26 mouse cellular contexts compared by ENCODE assay signal in the genomic region with DNA sequence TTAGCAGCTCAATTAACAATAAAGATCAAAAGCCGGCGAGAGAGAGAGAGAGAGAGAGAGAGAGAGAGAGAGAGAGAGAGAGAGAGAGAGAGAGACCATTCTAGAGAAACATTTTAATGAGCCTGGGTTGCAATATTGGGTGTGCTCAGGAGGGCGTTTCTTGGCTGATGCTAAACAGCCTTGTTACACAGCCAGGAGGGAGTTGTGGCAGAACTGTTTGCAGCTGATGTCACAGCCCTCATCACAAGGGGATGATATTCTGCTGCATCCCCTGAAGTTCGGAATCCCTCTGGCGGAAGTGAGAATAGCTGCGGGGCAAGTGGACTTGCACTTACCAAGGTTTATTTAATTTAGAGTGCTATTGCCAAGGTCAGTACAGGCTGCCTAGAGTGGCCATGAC.
DNase-seq lines count a peak whose midpoint lies in the region; ATAC-seq lines count a peak whose summit lies in the region.
"Had no signal": no experiment of that assay in that cellular context is flagged by ENCODE, and none has a peak within 500 bp of the region (broad histone marks: within the 10 kb centered on the region; RNA-seq: fewer than 3 reads in every experiment).

No protein-coding gene starts in this region.

- no peak overlapping the region for H3K27ac ChIP-seq in forebrain, embryonic 14.5 days (ENCODE audit: low read depth, low read length)
- no peak overlapping the region for H3K27ac ChIP-seq in forebrain, embryonic 10.5 days
- no peak overlapping the region for H3K27ac ChIP-seq in hindbrain, embryonic 14.5 days
- H3K27ac ChIP-seq in hindbrain, embryonic 11.5 days (ENCODE audit: low read depth, low read length), result no peak overlapping the region
- H3K27ac ChIP-seq: embryonic facial prominence, embryonic 12.5 days; embryonic facial prominence, embryonic 15.5 days; forebrain, embryonic 12.5 days; hindbrain, embryonic 13.5 days; hindbrain, postnatal 0 days had no signal

- ATAC-seq in forebrain, embryonic 14.5 days, result no peak
- no peak for ATAC-seq in hindbrain, embryonic 14.5 days (ENCODE audit: low FRiP score)
- no peak for ATAC-seq in hindbrain, embryonic 11.5 days (ENCODE audit: low FRiP score)
- ATAC-seq: forebrain, embryonic 16.5 days; hindbrain, postnatal 0 days; inflammation-experienced regulatory T-cells, adult 6 months; intestine, embryonic 16.5 days had no signal

- H3K27me3 ChIP-seq in forebrain, embryonic 14.5 days (replicated peaks; ENCODE audit: control insufficient read depth, insufficient read depth, low read length), result no peaks in the 10 kb centered on the region
- no peaks in the 10 kb centered on the region for H3K27me3 ChIP-seq in forebrain, embryonic 10.5 days (ENCODE audit: poor library complexity, severe bottlenecking)
- no peaks in the 10 kb centered on the region for H3K27me3 ChIP-seq in hindbrain, embryonic 14.5 days (ENCODE audit: control insufficient read depth, insufficient read depth, low read length)
- H3K27me3 ChIP-seq in hindbrain, embryonic 11.5 days (ENCODE audit: control insufficient read depth, insufficient read depth, low read length), result no peaks in the 10 kb centered on the region
- H3K27me3 ChIP-seq: embryonic facial prominence, embryonic 12.5 days; embryonic facial prominence, embryonic 15.5 days; forebrain, embryonic 12.5 days; hindbrain, embryonic 13.5 days had no signal

- WGBS in forebrain, embryonic 14.5 days, result 78% methylated on average over 5 of the region's 6 CpGs
- 93% methylated on average over 6 of the region's 6 CpGs for WGBS in forebrain, embryonic 10.5 days
- WGBS in hindbrain, embryonic 14.5 days, result 88% methylated on average over 6 of the region's 6 CpGs
- WGBS in hindbrain, embryonic 11.5 days, result 98% methylated on average over 6 of the region's 6 CpGs

- no peaks in the 10 kb centered on the region for H3K36me3 ChIP-seq in forebrain, embryonic 14.5 days (ENCODE audit: control insufficient read depth, insufficient read depth, low read length)
- no peaks in the 10 kb centered on the region for H3K36me3 ChIP-seq in forebrain, embryonic 10.5 days (replicated peaks)
- no peaks in the 10 kb centered on the region for H3K36me3 ChIP-seq in hindbrain, embryonic 14.5 days (replicated peaks; ENCODE audit: control insufficient read depth, insufficient read depth)
- H3K36me3 ChIP-seq in hindbrain, embryonic 11.5 days (ENCODE audit: control insufficient read depth, insufficient read depth, low read length), result no peaks in the 10 kb centered on the region
- H3K36me3 ChIP-seq: embryonic facial prominence, embryonic 12.5 days; embryonic facial prominence, embryonic 15.5 days; forebrain, embryonic 12.5 days; hindbrain, embryonic 13.5 days had no signal

- no peak overlapping the region for H3K9ac ChIP-seq in forebrain, embryonic 14.5 days (ENCODE audit: low read length)
- H3K9ac ChIP-seq in hindbrain, embryonic 14.5 days, result no peak overlapping the region
- no peak overlapping the region for H3K9ac ChIP-seq in hindbrain, embryonic 11.5 days (ENCODE audit: low read depth, low read length)
- H3K9ac ChIP-seq: embryonic facial prominence, embryonic 12.5 days; embryonic facial prominence, embryonic 15.5 days; forebrain, embryonic 12.5 days; hindbrain, embryonic 13.5 days had no signal

- peak; percentile 44 for DNase-seq in forebrain, embryonic 14.5 days (ENCODE audit: low spot score)
- no peak for DNase-seq in forebrain, embryonic 10.5 days (ENCODE audit: extremely low spot score, low spot score)
- peak; percentile 3 for DNase-seq in hindbrain, embryonic 14.5 days (ENCODE audit: low spot score)
- no peak for DNase-seq in hindbrain, embryonic 11.5 days (ENCODE audit: low spot score)
- peak; percentile 8 to 9 for DNase-seq in urinary bladder, postnatal 36 days (ENCODE audit: low spot score in 2 of 2)
- no peak for DNase-seq in urinary bladder, adult 18-20 months (ENCODE audit: low spot score in 2 of 2)
- DNase-seq in skeletal muscle tissue, adult 2 months (ENCODE audit: low read depth, low spot score), result peak; percentile 39
- no peak for DNase-seq in kidney, postnatal 4 days
- DNase-seq: adrenal gland, postnatal 25 days; B cell, adult 2 months; cerebellum, adult 2 months; cerebellum, adult 9-11 months; cerebellum, postnatal 25 days; gastrocnemius, postnatal 10 days; gastrocnemius, postnatal 36 days; heart, adult 11 months; kidney, adult 18-20 months had no signal

- H3K4me2 ChIP-seq in forebrain, embryonic 14.5 days (ENCODE audit: low read length), result no peak overlapping the region
- no peak overlapping the region for H3K4me2 ChIP-seq in hindbrain, embryonic 14.5 days (replicated peaks)
- H3K4me2 ChIP-seq in hindbrain, embryonic 11.5 days (replicated peaks; ENCODE audit: low read depth, low read length), result no peak overlapping the region
- H3K4me2 ChIP-seq: embryonic facial prominence, embryonic 12.5 days; embryonic facial prominence, embryonic 15.5 days; forebrain, embryonic 12.5 days; heart, embryonic 11.5 days; hindbrain, embryonic 13.5 days had no signal

- no peaks in the 10 kb centered on the region for H3K9me3 ChIP-seq in forebrain, embryonic 14.5 days (replicated peaks; ENCODE audit: control insufficient read depth, low read length)
- peaks cover 4% of the 10 kb centered on the region; the same call in 1 of the 2 replicates for H3K9me3 ChIP-seq in forebrain, embryonic 10.5 days
- no peaks in the 10 kb centered on the region for H3K9me3 ChIP-seq in hindbrain, embryonic 14.5 days (ENCODE audit: control insufficient read depth, low read length)
- H3K9me3 ChIP-seq in hindbrain, embryonic 11.5 days (ENCODE audit: control insufficient read depth, low read length), result no peaks in the 10 kb centered on the region
- H3K9me3 ChIP-seq: embryonic facial prominence, embryonic 12.5 days; embryonic facial prominence, embryonic 15.5 days; forebrain, embryonic 12.5 days; hindbrain, embryonic 13.5 days had no signal

- H3K4me1 ChIP-seq in forebrain, embryonic 14.5 days (ENCODE audit: control insufficient read depth, insufficient read depth, low read length), result no peaks in the 10 kb centered on the region
- H3K4me1 ChIP-seq in forebrain, embryonic 10.5 days, result no peaks in the 10 kb centered on the region
- no peaks in the 10 kb centered on the region for H3K4me1 ChIP-seq in hindbrain, embryonic 14.5 days (replicated peaks; ENCODE audit: control insufficient read depth, insufficient read depth, low read length)
- H3K4me1 ChIP-seq in hindbrain, embryonic 11.5 days (replicated peaks; ENCODE audit: control insufficient read depth, insufficient read depth, low read length), result no peaks in the 10 kb centered on the region
- H3K4me1 ChIP-seq: embryonic facial prominence, embryonic 12.5 days; embryonic facial prominence, embryonic 15.5 days; forebrain, embryonic 12.5 days; hindbrain, embryonic 13.5 days had no signal

- no peak overlapping the region for H3K4me3 ChIP-seq in forebrain, embryonic 14.5 days (ENCODE audit: low read depth, low read length)
- no peak overlapping the region for H3K4me3 ChIP-seq in forebrain, embryonic 10.5 days
- no peak overlapping the region for H3K4me3 ChIP-seq in hindbrain, embryonic 14.5 days (replicated peaks; ENCODE audit: low read length)
- no peak overlapping the region for H3K4me3 ChIP-seq in hindbrain, embryonic 11.5 days (ENCODE audit: low read depth, low read length)
- H3K4me3 ChIP-seq: embryonic facial prominence, embryonic 12.5 days; embryonic facial prominence, embryonic 15.5 days; forebrain, embryonic 12.5 days; hindbrain, embryonic 13.5 days had no signal

Comparison
In these comparisons a context has a peak if more than half of its experiments do, and no peak if none do; other contexts are left out.
1. DNase-seq: peak in forebrain, embryonic 14.5 days (single experiment), hindbrain, embryonic 14.5 days (single experiment), urinary bladder, postnatal 36 days (2 of 2) and skeletal muscle tissue, adult 2 months (single experiment); none in forebrain, embryonic 10.5 days (single experiment), hindbrain, embryonic 11.5 days (single experiment), urinary bladder, adult 18-20 months (0 of 2) and kidney, postnatal 4 days (0 of 2).